Mouse (Mus musculus): ENCODE results near the gene Bicdl1.

DNA sequence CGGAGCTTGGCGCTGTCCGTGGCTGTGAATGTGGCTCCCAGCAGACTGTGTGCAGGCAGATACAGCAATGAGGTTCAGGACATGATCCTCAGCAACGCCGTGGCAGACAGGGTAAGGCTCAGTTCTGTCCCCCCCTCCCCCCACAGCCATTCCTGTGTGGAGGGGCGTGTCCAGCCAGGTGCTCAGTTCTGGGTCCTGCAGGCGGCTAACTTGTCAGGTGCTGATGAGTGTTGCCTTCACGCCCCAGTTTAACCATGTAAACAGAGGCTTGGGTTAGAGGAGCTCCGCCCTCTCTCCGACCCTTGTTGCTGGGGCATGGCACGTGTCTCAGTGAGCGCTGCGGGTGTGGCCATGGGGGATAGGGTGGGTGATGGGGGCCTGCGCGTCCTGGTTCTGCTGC lies 111.7 kb downstream of the Bicdl1 start:
- TF ChIP-seq CTCF (IDR thresholded peaks at IDR 0.05; ENCODE audit: low read depth) (no peak), EP300 (IDR thresholded peaks at IDR 0.05; ENCODE audit: low read depth) (no peak)

Measured in liver, postnatal 0 days (tissue).